Mouse (Mus musculus) CH12.LX (cell line): ENCODE measurements around the gene Frmd4a. TPM values are rescaled to one million over a fixed set of nuclear protein-coding genes. Genes with fewer than 3 reads are reported as not detected.
"Not testable (repeated sequence)": the region's sequence is repeated elsewhere in the genome, so short reads cannot be mapped to it uniquely, and the experiment has no call there.

Experiments used
- DNase-seq: peaks from one replicate; pipeline ENCODE4 v3.0.0-alpha.2; 2013; ENCODE audit errors: extremely low read depth
- H3K27ac ChIP-seq: 2 replicates; pipeline ENCODE4 v1.5.1; 2012; ENCODE audit warnings: low read depth, mild to moderate bottlenecking, control low read depth, moderate library complexity; ENCODE audit not compliant: insufficient read depth
- H3K27me3 ChIP-seq: replicated peaks from 2 replicates; pipeline ENCODE3; 2012; ENCODE audit warnings: inconsistent platforms
- H3K36me3 ChIP-seq, 2 experiments: replicated peaks in 1 of 2; 2 replicates each; pipeline versions ENCODE3 to v1.6.1; 2012; ENCODE audit warnings: inconsistent platforms in 1 of 2, low read length in 1 of 2, mild to moderate bottlenecking in 1 of 2, mixed read lengths in 1 of 2, moderate library complexity in 1 of 2; ENCODE audit not compliant: control insufficient read depth in 1 of 2, insufficient read depth in 1 of 2
- H3K4me1 ChIP-seq, 2 experiments: 2 replicates each; pipeline ENCODE4 v1.6.1; 2012; ENCODE audit warnings: inconsistent platforms in 1 of 2, moderate library complexity in 1 of 2; ENCODE audit not compliant: insufficient read depth in 2 of 2, control insufficient read depth in 1 of 2
- H3K4me2 ChIP-seq: 2 replicates; pipeline ENCODE4 v1.6.1; 2012; ENCODE audit warnings: low read depth, mild to moderate bottlenecking, control low read depth; ENCODE audit not compliant: poor library complexity, insufficient read depth, severe bottlenecking
- H3K4me3 ChIP-seq, 3 experiments: fragments of 150-350 bp in 1 of 3; sonication (generic) in 1 of 3; replicated peaks in 1 of 3; 2 replicates each; pipeline versions ENCODE3 to v1.5.1; 2011 to 2012; ENCODE audit warnings: low read depth in 2 of 3, low read length in 2 of 3, mild to moderate bottlenecking in 2 of 3, moderate library complexity in 2 of 3, control low read depth in 1 of 3, improper control_type of control experiment in 1 of 3, inconsistent platforms in 1 of 3, mixed read lengths in 1 of 3; ENCODE audit not compliant: poor library complexity in 1 of 3
- H3K79me2 ChIP-seq: replicated peaks from 2 replicates; pipeline ENCODE4 v1.6.1; 2012; ENCODE audit warnings: mild to moderate bottlenecking, moderate library complexity; ENCODE audit not compliant: control insufficient read depth, poor library complexity, insufficient read depth, severe bottlenecking; ENCODE audit errors: extremely low read depth
- H3K9ac ChIP-seq: 2 replicates; pipeline ENCODE4 v1.6.1; 2012; ENCODE audit warnings: low read depth, mild to moderate bottlenecking, control low read depth, moderate library complexity; ENCODE audit not compliant: insufficient read depth
- H3K9me3 ChIP-seq: replicated peaks from 2 replicates; pipeline ENCODE3; 2012; ENCODE audit warnings: low read length, inconsistent platforms, mixed read lengths
- E2F4 ChIP-seq: IDR thresholded peaks from 2 replicates; pipeline ENCODE4 v1.6.1; 2011; ENCODE audit warnings: low read depth, low read length, improper control_type of control experiment; ENCODE audit not compliant: insufficient replicate concordance
- ELF1 ChIP-seq: IDR thresholded peaks from 2 replicates; pipeline ENCODE4 v1.6.1; 2014; ENCODE audit warnings: low read depth, mild to moderate bottlenecking, inconsistent platforms, low read length, improper control_type of control experiment
- HCFC1 ChIP-seq: IDR thresholded peaks from 2 replicates; pipeline ENCODE4 v1.6.1; 2012; ENCODE audit warnings: low read depth, mild to moderate bottlenecking, inconsistent platforms, low read length, improper control_type of control experiment
- IRF4 ChIP-seq: IDR thresholded peaks from 2 replicates; pipeline ENCODE4 v1.6.1; 2014; ENCODE audit warnings: low read depth, mild to moderate bottlenecking, inconsistent platforms, low read length, improper control_type of control experiment
- KAT2A ChIP-seq: IDR thresholded peaks from 2 replicates; pipeline ENCODE4 v1.6.1; 2012; ENCODE audit warnings: low read length, improper control_type of control experiment, inconsistent platforms; ENCODE audit not compliant: insufficient replicate concordance
- MAFK ChIP-seq: IDR thresholded peaks from 2 replicates; pipeline ENCODE4 v1.6.1; 2011; ENCODE audit warnings: low read length, improper control_type of control experiment; ENCODE audit not compliant: insufficient replicate concordance
- MAX ChIP-seq: IDR thresholded peaks from 2 replicates; pipeline ENCODE4 v1.6.1; 2011; ENCODE audit warnings: low read length, improper control_type of control experiment
- MEF2A ChIP-seq: IDR thresholded peaks from 2 replicates; pipeline ENCODE4 v1.6.1; 2014; ENCODE audit warnings: low read depth, mild to moderate bottlenecking, inconsistent platforms, low read length, improper control_type of control experiment, borderline replicate concordance
- MXI1 ChIP-seq: IDR thresholded peaks from 2 replicates; pipeline ENCODE4 v1.6.1; 2011; ENCODE audit warnings: mild to moderate bottlenecking, low read depth, low read length, improper control_type of control experiment
- NRF1 ChIP-seq: IDR thresholded peaks from 2 replicates; pipeline ENCODE4 v1.6.1; 2014; ENCODE audit warnings: low read depth, mild to moderate bottlenecking, inconsistent platforms, low read length, improper control_type of control experiment, moderate library complexity
- SMC3 ChIP-seq: IDR thresholded peaks from 2 replicates; pipeline ENCODE4 v1.6.1; 2011; ENCODE audit warnings: low read depth, low read length, improper control_type of control experiment
- TCF12 ChIP-seq: IDR thresholded peaks from 2 replicates; pipeline ENCODE4 v1.6.1; 2014; ENCODE audit warnings: low read depth, mild to moderate bottlenecking, inconsistent platforms, low read length, improper control_type of control experiment
- ZKSCAN1 ChIP-seq: IDR thresholded peaks from 2 replicates; pipeline ENCODE4 v1.6.1; 2012; ENCODE audit warnings: low read depth, inconsistent platforms, low read length, improper control_type of control experiment, borderline replicate concordance
- dilution Hi-C: fragments of 300-500 bp; cut with MboI; formaldehyde crosslinking; loops from 2 replicates; pipeline ENCODE4 v1.14.3; 2020; ENCODE audit warnings: low sequenced_read_pairs; ENCODE audit not compliant: extremely low pct_unique_long_range_greater_than_20kb, extremely low pct_ligation_motif_present
- in situ Hi-C: fragments of 300-500 bp; cut with MboI; formaldehyde crosslinking; loops from 3 replicates; pipeline ENCODE4 v1.14.3; 2019; ENCODE audit warnings: low sequenced_read_pairs, low pct_ligation_motif_present, low pct_unique_long_range_greater_than_20kb, mixed read lengths
- polyA plus RNA-seq: library from polyadenylated mRNA; unstranded; fragments of >175 nt; gene quantifications from 2 replicates; pipeline ENCODE4 v1.2.1, GENCODE M21; 2012; ENCODE audit warnings: low read depth; ENCODE audit not compliant: insufficient read length
- total RNA-seq, 2 experiments: library from RNA; depleted of rRNA; stranded (reverse); fragments of 300-350 nt in 1 of 2; fragments of >200 nt in 1 of 2; gene quantifications; 2 replicates each; pipeline ENCODE4 v1.2.3; 2012 to 2014

Frmd4a gene
- total and polyA plus RNA-seq, 3 experiments: 0.13 to 2.0 (median 0.32) TPM

- Histone ChIP-seq H3K9ac (no peak overlapping the region), H3K9me3 (no peaks in the 10 kb centered on the region), H3K4me2 (no peak overlapping the region)
- in situ Hi-C loops: no loop called here
- DNase-seq: no peak
- no peak for TF ChIP-seq SMC3
- TF ChIP-seq, all 38 proteins: peak for 0
- no peaks in the 10 kb centered on the region for H3K27me3 ChIP-seq
- dilution Hi-C loops: no loop called here
- H3K4me3 ChIP-seq: no peak overlapping the region
- H3K4me1 ChIP-seq: no peaks in the 10 kb centered on the region
- no peaks in the 10 kb centered on the region for H3K79me2 ChIP-seq
- no peak overlapping the region for H3K27ac ChIP-seq
- H3K36me3 ChIP-seq: peaks cover 3 to 15% of the 10 kb centered on the region in 2 experiments
Observed at GRCm38 (mm10) chr2:4616995-4617394, 599.5 kb downstream of the Frmd4a start.

GRCm38 (mm10) chr2:4619126-4619525 is 601.6 kb downstream of the Frmd4a start:
- peaks cover 13 to 25% of the 10 kb centered on the region in 2 experiments for H3K36me3 ChIP-seq
- DNase-seq, H3K4me3 ChIP-seq, H3K27me3 ChIP-seq, H3K4me2 ChIP-seq, H3K4me1 ChIP-seq, in situ Hi-C loops, H3K9me3 ChIP-seq, dilution Hi-C loops, H3K27ac ChIP-seq, H3K79me2 ChIP-seq, H3K9ac ChIP-seq: not testable (repeated sequence)

- Histone ChIP-seq H3K4me2 (no peak overlapping the region), H3K27me3 (no peaks in the 10 kb centered on the region), H3K4me3 (no peak overlapping the region), H3K9me3 (no peaks in the 10 kb centered on the region), H3K4me1 (no peaks in the 10 kb centered on the region), H3K9ac (no peak overlapping the region), H3K79me2 (no peaks in the 10 kb centered on the region), H3K27ac (no peak overlapping the region), H3K36me3 (peaks cover 16 to 30% of the 10 kb centered on the region in 2 experiments)
- no peak for DNase-seq
- in situ Hi-C loops (no loop called here), dilution Hi-C loops (no loop called here)
- no peak for TF ChIP-seq TCF12
- no peak for TF ChIP-seq MXI1
- TF ChIP-seq ELF1: no peak
- no peak for TF ChIP-seq E2F4
- TF ChIP-seq NRF1: no peak
- TF ChIP-seq MEF2A: no peak
- TF ChIP-seq HCFC1: no peak
- TF ChIP-seq IRF4: no peak
- no peak for TF ChIP-seq ZKSCAN1
- TF ChIP-seq KAT2A: no peak
- TF ChIP-seq MAX: no peak
- TF ChIP-seq MAFK: no peak
Observed at GRCm38 (mm10) chr2:4619893-4620593, 602.5 kb downstream of the Frmd4a start.
